Mouse (Mus musculus) hindlimb bud, embryonic 11.5 days (tissue): ENCODE results near the gene Gm47995.
"Not testable (repeated sequence)": the region's sequence is repeated elsewhere in the genome, so short reads cannot be mapped to it uniquely, and the experiment has no call there.

Experiments used
- DNase-seq: peaks from one replicate; pipeline ENCODE4 v3.0.0-alpha.2; 2012; ENCODE audit warnings: low read depth, low spot score; ENCODE audit errors: extremely low spot score

The Gm47995 gene

DNA sequence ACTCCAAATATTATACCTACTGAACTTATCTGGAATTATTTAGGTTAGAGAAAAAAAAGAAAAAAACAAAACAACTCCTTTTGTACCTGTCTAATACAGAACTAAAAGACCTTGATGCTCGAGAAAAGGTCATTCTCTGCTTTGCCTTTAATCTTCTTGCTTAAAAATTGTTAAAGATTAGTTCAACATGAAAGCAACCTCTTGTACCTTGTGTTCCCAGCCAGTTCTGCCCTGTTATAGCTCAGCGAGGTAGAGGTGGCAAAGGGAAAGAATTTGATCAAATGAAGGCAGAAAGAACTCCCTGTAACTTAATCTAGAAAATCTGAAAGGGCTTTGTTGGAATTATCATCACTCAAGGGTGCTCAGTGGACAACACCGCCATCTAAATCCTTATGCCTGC is 12.1 kb upstream of the Gm47995 start:
- not testable (repeated sequence) for DNase-seq

DNA sequence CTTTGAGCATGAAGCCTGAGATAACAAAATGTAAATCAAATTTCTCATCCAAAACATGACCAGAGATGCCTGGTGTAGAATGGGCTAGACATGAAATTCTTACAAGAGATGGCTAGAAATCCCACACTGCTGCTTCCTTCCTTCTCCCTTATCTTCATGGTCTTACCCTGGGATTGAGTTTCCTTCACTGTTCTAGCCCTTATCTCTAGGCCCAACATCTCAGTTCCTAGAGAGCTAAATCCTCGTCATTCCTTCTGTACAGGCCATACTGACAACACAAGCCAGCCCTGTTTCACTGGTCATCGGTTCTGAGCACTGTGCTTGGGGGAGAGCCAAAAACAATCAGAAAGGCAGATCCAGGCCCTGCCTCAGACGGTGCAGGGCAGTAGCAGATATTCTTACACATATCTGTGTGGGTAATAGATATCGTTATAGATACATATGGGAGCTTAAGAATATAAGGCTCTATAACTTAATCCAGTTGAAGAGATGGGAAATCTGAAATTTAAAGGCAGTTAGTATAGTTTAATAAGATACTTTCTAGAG is 11.3 kb upstream of the Gm47995 start:
- not testable (repeated sequence) for DNase-seq

DNA sequence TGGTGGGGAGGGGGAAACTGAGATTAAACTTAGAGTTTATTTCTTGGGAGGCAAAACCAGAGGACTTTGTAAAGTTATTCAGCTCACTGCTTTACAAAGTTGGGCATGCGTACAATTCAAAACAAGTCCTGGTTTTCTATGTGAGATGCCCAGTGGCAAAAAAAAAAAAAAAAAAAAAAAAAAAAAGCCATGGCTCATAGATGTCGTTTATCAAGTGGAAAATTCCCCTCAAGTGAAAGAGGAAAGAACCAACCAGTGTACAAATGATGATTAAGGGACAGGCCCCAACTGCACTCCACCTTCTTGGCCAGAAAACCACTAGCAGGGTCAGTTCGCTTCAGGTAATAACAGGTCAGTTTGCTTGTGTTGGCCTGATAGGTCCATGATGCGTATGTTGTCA is 9.8 kb upstream of the Gm47995 start:
- no peak for DNase-seq

DNA sequence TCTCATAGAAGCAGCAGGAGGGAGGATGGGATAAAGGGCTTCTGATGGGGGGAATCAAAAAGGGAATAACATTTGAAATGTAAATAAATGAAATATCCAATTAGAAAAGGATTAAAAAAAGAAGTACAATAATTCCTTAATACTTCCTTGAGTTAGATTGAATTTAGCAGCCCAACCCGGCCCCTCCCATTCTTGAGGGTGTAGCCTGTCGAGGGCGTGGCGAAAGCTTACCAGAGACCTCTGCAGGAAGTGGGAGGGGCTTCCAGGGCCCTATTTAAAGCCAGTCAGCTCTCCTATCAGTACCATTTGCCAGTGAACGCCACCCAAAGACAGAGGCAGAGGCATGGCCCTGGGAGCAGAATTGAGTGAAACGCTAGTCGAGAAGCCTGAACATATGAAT is 6.2 kb upstream of the Gm47995 start, which contains the start of gene Gm8947:
Gm8947 (plus strand) TSS at position 302 of the 400 bp plus-strand sequence.
- DNase-seq: not testable (repeated sequence)

DNA sequence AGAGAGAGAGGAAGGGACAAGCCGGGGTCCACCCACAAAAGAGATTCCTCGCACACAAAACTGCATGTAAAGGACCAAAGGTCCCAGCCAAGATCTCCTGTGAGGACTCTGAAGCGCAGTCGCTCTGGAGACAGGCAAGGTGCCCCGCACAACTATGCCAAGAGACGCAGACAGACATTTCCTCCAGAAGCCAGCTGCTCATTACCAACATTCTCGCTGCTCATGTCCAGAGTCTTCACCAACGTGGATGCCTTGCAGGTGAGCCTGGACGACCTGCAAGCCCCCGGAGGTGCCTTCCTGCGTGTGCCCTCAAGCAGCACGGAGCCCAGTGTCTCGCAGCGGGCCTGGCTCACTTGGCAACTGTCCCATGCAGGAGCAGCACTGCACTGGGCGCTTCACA is 5.5 kb upstream of the Gm47995 start:
- DNase-seq: not testable (repeated sequence)

DNA sequence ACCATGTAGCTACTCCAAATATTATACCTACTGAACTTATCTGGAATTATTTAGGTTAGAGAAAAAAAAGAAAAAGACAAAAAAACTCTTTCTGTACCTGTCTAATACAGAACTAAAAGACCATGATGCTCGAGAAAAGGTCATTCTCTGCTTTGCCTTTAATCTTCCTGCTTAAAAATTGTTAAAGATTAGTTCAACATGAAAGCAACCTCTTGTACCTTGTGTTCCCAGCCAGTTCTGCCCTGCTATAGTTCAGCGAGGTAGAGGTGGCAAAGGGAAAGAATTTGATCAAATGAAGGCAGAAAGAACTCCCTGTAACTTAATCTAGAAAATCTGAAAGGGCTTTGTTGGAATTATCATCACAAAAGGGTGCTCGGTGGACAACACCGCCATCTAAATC is 2.3 kb upstream of the Gm47995 start:
- DNase-seq: not testable (repeated sequence)

DNA sequence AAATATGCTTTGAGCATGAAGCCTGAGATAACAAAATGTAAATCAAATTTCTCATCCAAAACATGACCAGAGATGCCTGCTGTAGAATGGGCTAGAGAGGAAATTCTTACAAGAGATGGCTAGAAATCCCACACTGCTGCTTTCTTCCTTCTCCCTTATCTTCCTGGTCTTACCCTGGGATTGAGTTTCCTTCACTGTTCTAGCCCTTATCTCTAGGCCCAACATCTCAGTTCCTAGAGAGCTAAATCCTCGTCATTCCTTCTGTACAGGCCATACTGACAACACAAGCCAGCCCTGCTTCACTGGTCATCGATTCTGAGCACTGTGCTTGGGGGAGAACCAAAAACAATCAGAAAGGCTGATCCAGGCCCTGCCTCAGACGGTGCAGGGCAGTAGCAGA is 1.6 kb upstream of the Gm47995 start:
- not testable (repeated sequence) for DNase-seq

DNA sequence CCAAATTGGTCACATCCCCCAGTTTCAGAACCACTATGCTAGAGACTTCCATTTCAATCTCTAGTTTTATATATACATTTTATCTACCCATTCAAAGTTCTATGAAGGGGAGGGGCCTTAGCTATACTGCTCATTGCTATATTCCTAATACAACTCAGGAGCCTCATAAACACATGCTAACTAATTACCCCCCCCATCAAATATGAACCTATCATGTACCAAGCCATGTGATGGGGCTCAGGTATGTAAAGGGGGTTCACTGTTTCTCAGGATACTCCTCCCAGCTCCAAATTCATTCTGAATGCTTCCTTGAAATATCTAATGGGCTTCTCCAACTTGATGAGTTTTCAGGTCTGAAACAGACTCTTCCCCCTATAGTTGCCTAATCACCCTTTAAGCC is 2.4 kb downstream of the Gm47995 start:
- not testable (repeated sequence) for DNase-seq

DNA sequence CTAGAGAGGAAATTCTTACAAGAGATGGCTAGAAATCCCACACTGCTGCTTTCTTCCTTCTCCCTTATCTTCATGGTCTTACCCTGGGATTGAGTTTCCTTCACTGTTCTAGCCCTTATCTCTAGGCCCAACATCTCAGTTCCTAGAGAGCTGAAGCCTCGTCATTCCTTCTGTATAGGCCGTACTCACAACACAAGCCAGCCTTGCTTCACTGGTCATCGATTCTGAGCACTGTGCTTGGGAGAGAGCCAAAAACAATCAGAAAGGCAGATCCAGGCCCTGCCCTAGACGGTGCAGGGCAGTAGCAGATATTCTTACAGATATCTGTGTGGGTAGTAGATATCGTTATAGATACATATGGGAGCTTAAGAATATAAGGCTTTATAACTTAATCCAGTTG is 4.5 kb downstream of the Gm47995 start:
- not testable (repeated sequence) for DNase-seq

DNA sequence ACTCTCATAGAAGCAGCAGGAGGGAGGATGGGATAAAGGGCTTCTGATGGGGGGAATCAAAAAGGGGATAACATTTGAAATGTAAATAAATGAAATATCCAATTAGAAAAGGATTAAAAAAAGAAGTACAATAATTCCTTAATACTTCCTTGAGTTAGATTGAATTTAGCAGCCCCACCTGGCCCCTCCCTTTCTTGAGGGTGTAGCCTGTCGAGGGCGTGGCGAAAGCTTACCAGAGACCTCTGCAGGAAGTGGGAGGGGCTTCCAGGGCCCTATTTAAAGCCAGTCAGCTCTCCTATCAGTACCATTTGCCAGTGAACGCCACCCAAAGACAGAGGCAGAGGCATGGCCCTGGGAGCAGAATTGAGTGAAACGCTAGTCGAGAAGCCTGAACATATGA is 5.6 kb downstream of the Gm47995 start, which contains the start of gene 3110040M04Rik:
3110040M04Rik (plus strand) TSS at position 304 of the 400 bp plus-strand sequence.
- not testable (repeated sequence) for DNase-seq

DNA sequence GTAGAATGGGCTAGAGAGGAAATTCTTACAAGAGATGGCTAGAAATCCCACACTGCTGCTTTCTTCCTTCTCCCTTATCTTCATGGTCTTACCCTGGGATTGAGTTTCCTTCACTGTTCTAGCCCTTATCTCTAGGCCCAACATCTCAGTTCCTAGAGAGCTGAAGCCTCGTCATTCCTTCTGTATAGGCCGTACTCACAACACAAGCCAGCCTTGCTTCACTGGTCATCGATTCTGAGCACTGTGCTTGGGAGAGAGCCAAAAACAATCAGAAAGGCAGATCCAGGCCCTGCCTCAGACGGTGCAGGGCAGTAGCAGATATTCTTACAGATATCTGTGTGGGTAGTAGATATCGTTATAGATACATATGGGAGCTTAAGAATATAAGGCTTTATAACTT is 10.2 kb downstream of the Gm47995 start:
- DNase-seq: not testable (repeated sequence)

DNA sequence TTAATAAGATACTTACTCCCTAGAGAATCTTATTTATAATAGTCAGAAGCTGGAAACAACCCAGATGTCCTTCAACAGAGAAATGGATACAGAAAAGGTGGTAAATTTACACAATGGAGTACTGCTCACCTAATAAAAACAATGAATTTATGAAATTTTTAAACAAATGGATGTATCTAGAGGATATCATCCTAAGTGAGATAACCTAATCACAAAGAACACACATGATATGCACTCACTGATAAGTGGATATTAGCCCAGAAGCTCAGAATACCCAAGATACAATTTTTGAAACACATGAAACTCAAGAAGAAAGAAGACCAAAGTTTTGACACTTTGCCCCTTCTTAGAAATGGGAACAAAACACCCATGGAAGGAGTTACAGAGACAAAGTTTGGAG is 10.7 kb downstream of the Gm47995 start:
- not testable (repeated sequence) for DNase-seq

DNA sequence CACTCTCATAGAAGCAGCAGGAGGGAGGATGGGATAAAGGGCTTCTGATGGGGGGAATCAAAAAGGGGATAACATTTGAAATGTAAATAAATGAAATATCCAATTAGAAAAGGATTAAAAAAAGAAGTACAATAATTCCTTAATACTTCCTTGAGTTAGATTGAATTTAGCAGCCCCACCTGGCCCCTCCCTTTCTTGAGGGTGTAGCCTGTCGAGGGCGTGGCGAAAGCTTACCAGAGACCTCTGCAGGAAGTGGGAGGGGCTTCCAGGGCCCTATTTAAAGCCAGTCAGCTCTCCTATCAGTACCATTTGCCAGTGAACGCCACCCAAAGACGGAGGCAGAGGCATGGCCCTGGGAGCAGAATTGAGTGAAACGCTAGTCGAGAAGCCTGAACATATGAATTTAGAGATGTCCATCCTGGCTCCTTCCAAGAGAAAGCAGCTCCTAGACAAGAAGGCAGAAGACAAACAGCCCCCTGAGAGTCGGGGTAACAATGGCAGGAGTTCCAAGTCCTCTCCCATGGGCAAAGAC is 11.6 kb downstream of the Gm47995 start, which contains the start of gene Gm47996:
Gm47996 (plus strand) TSS at position 308 of the 532 bp plus-strand sequence.
- DNase-seq: not testable (repeated sequence)

DNA sequence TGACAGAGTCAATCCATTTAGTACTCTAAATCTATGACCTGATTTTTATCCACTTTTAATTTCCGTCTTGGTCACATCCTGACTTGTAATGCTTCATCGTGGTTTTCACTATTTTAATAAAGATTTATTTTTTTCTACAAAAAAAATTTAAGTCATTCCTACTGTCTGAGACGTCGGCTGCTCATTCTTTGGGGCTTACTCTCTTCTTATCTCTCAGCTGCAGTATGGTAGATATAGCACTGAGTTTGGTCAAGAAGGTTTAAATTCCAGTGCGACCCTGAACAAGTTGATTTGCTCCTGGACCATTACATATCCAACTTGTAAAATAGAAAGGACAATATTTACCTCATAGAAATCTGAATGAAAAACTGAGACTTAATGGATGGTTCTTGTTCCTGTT is 13.4 kb downstream of the Gm47995 start:
- not testable (repeated sequence) for DNase-seq

DNA sequence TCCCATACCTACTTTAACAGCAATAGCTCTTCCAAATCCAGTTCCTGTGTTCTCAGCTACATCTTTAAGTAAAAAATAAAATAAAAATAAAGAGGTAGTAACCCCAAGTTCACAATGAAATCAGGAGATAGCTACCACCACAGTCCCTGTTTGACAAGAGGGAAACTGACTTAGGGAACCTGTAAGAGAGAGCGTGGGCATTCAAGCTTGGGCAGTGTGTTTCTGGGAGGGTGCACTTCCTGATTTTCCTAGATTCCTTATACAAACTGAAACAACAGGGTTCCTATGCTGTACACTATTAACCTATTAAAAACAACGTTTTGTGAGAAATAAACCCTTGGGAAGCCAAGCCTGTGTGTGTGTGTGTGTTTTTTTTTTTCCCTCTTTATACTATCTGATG is 16.6 kb downstream of the Gm47995 start:
- no peak for DNase-seq

DNA sequence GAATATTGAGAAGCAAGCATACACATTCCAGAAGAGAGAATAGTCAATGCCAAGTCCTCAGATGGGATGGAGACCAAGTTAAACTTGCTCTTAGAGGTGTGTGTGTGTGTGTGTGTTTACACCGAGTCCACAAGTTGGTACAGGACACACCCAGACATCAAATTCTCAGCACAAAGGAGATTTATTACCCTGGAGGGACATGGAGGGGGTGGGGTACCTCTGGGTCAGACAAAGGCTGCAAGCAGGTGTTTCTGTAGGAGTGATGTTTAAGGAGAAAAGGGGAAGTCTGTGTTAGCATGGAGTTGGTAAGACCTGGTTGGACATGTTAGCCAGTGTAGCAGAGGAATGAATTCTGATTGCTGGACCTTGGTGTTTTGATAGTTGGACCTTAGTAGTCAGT is 17.7 kb downstream of the Gm47995 start:
- DNase-seq: no peak

DNA sequence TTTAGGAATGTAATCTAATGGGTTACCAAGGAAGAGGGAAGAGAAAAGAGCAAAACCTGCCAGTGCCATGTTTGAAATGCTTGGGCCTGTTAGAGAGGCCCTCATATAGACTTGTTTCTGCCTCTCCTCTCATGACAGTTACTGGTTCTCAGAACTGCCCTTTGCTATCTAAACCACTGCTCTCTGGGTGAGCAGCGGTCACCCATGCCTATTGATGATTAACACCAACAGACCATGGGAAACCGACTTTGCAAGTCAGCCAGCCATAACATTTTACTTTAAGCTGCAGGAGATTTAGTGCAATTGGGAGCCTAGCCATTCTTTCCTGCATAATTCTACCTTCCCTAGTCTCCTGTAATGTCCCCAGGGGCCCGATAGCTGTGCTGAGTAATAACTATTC is 18.2 kb downstream of the Gm47995 start:
- DNase-seq: no peak

DNA sequence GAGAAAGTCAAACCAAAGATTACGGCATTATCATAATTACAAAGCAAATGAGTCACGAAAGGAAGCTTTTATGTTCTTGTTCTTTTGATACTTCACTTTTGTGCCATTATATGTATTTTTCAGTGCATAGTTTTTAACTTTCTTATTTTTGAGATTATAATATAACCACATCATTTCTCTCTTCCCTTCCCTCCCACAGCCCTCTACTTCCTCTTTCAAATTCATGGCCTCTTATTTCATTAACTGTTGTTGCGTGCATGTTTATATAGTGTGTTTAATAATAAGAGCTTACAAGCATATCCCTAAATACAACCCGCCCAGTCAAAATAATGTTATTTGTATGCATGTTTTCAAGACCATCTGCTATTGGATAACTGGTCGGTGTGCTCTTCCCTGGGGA is 20.8 kb downstream of the Gm47995 start:
- DNase-seq: no peak

DNA sequence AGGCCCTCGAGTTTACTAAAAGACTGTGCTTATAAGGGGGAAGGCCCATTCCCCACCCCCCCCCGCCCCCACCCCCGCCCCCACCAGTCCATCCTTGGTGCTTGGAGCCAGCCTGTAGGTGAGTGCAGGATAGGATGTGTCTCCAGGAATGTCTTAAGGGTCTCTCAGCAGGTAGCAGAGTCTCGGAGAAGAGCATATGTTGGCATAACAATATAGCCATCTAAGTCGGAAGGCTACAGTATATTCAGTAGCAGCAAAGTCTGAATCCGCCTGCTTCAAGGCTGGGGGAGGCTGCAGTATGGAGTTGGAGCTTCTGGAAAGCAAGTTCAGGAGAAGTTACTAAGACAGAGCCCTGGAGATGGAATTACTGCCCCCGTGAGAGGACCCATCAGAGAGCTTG is 21.9 kb downstream of the Gm47995 start:
- no peak for DNase-seq

DNA sequence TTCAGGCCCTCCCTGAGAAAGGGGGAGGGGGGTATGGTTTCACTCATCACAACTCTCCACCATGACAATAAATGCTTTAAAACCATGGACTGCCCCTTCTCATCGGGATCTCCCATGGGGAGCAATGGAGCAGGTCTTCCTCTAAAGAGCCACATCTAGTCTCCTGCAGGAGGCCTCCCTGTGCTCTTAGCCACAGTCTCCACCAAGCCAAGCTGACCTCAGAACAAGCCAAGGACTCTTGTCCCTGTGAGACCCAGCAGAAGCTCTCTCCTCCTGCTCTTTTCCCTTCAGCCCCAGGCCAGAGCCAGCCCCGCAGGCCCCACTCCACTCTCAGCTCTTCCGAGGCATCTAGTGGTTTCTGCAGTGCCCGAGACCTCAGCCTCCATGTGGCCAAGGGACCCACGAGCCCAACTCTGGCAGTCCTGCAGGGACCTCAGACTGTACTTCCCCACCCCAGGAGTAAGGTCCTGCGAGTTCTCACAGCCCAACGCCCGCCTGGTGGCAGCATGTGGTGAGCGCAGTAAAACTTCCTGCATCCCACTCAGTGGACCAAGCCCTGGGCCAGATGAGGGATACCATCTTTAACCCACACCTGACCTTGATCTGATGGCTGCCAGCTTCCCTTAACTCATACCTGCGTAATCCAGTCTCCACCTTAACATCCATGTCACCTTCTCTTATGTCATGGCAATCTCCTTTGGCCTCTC is 24.5 kb downstream of the Gm47995 start:
- DNase-seq: no peak

DNA sequence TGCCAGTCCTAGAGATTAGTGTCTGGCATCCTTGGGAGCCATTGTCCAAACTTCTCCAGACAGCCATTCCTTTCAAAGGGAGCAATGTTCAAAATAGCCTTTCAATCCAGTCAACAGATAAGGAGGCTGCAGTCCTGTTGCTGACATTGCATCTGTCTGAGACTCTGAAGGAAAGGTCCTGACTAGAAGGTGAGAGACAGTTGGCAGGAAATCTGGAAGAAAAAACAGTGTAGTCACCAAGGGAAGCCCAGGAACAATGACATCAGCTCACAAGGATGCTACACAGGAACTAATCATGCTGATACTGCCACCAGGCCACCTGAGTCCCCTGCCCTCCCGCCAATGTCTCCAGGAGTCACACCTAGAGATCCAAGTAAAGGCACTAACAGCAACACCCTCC is 25.1 kb downstream of the Gm47995 start:
- no peak for DNase-seq

DNA sequence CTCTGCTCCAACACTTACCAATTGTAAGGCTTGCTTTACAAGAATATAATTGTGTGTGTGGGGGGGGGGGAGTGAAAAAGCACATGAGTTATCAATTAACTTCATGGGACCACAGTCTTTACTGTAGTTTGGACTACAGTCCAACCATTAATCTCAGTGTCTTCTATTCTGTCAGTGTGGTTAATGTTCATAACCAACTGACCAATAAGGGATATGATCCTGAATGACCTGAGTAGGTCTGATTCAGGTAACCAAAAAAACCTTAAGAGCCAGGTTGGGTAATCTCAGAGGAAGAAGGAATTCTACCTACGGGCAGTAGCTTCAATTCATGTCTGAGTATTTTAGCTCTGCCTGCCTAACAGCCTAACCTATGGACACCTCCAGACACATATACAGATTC is 26.3 kb downstream of the Gm47995 start:
- no peak for DNase-seq
